Mouse (Mus musculus) heart, embryonic 13.5 days (tissue): ENCODE data around the gene Olfr187. TPM values are rescaled to one million over a fixed set of nuclear protein-coding genes. Genes with fewer than 3 reads are reported as not detected.
"Not testable (repeated sequence)": the region's sequence is repeated elsewhere in the genome, so short reads cannot be mapped to it uniquely, and the experiment has no call there.

Source experiments
- ATAC-seq: fragments of 200-750 bp; cut with Nextera tagmentation; 2 replicates; pipeline ENCODE4 v1.8.0; 2017; ENCODE audit warnings: moderate TSS enrichment; ENCODE audit not compliant: insufficient number of reproducible peaks, low FRiP score, low TSS enrichment; ENCODE audit errors: extremely low read depth
- H3K27ac ChIP-seq: fragments of 300-500 bp; sonication (generic); replicated peaks from 2 replicates; pipeline ENCODE4 v1.5.1; 2015; ENCODE audit warnings: moderate library complexity, mild to moderate bottlenecking, inconsistent platforms
- H3K27me3 ChIP-seq: fragments of 300-500 bp; sonication (generic); replicated peaks from 2 replicates; pipeline ENCODE4 v1.6.1; 2015; ENCODE audit warnings: mild to moderate bottlenecking, inconsistent platforms
- H3K36me3 ChIP-seq: fragments of 300-500 bp; sonication (generic); 2 replicates; pipeline ENCODE4 v1.6.1; 2015; ENCODE audit warnings: mild to moderate bottlenecking, inconsistent platforms
- H3K4me1 ChIP-seq: fragments of 300-500 bp; sonication (generic); 2 replicates; pipeline ENCODE4 v1.6.1; 2015; ENCODE audit warnings: inconsistent platforms
- H3K4me2 ChIP-seq: fragments of 300-500 bp; sonication (generic); 2 replicates; pipeline ENCODE4 v1.6.1; 2015; ENCODE audit warnings: inconsistent platforms, mild to moderate bottlenecking, moderate library complexity
- H3K4me3 ChIP-seq: fragments of 300-500 bp; sonication (generic); 2 replicates; pipeline ENCODE4 v1.5.1; 2015; ENCODE audit warnings: moderate library complexity, mild to moderate bottlenecking, inconsistent platforms
- H3K9ac ChIP-seq: fragments of 300-500 bp; sonication (generic); 2 replicates; pipeline ENCODE4 v1.6.1; 2015; ENCODE audit warnings: inconsistent platforms, mild to moderate bottlenecking, moderate library complexity
- H3K9me3 ChIP-seq: fragments of 300-500 bp; sonication (generic); 2 replicates; pipeline ENCODE4 v1.6.1; 2016; ENCODE audit warnings: inconsistent platforms
- WGBS: fragments of 180-500 bp; shearing (Covaris S2); methylation state at CpG from one replicate; pipeline ENCODE4 v1.1.7; 2015; ENCODE audit warnings: mixed read lengths; 5-methylcytosine and 5-hydroxymethylcytosine counted together
- polyA plus RNA-seq: library from polyadenylated mRNA; unstranded; fragments of >200 nt; fragmentation: Nextera tagmentation; extraction: Ambion mirVana; gene quantifications from 2 replicates; pipeline ENCODE4 v1.2.1, GENCODE M21; 2015

Gene Olfr187
- not detected in 2 replicates for polyA plus RNA-seq

GRCm38 (mm10) chr16:59039710-59040109 is at the start of gene Olfr187:
Olfr187 (minus strand) TSS chr16:59039767.
- Histone ChIP-seq H3K27ac (no peak within 1 kb of the TSS), H3K36me3 (no peaks in the 10 kb centered on the region), H3K4me3 (no peak within 1 kb of the TSS), H3K4me2 (no peak within 1 kb of the TSS), H3K9me3 (no peaks in the 10 kb centered on the region; the same call in 1 of the 2 replicates), H3K27me3 (no peaks in the 10 kb centered on the region), H3K9ac (no peak within 1 kb of the TSS), H3K4me1 (no peaks in the 10 kb centered on the region)
- no peak for ATAC-seq
- WGBS: 81% methylated on average over 7 of the region's 7 CpGs

- not testable (repeated sequence) for ATAC-seq, H3K4me1 ChIP-seq, H3K4me2 ChIP-seq, H3K4me3 ChIP-seq, H3K36me3 ChIP-seq, H3K27me3 ChIP-seq, H3K27ac ChIP-seq, H3K9me3 ChIP-seq, H3K9ac ChIP-seq
- 74% methylated on average over 2 of the region's 2 CpGs for WGBS
Measured at GRCm38 (mm10) chr16:59081113-59081512, 41.5 kb upstream of the Olfr187 start.

GRCm38 (mm10) chr16:59077905-59078304 is 38.3 kb upstream of the Olfr187 start, which contains the start of gene Olfr190:
Olfr190 (minus strand) TSS chr16:59078005.
- no peaks in the 10 kb centered on the region for H3K4me1 ChIP-seq
- no peaks in the 10 kb centered on the region for H3K36me3 ChIP-seq
- 72% methylated on average over 5 of the region's 5 CpGs for WGBS
- H3K27me3 ChIP-seq: no peaks in the 10 kb centered on the region
- no peak within 1 kb of the TSS for H3K4me2 ChIP-seq
- no peak within 1 kb of the TSS for H3K27ac ChIP-seq
- ATAC-seq: no peak
- H3K4me3 ChIP-seq: no peak within 1 kb of the TSS
- H3K9ac ChIP-seq: no peak within 1 kb of the TSS
- no peaks in the 10 kb centered on the region for H3K9me3 ChIP-seq

GRCm38 (mm10) chr16:59073520-59073919 is 34.0 kb upstream of the Olfr187 start:
- no peaks in the 10 kb centered on the region for H3K36me3 ChIP-seq
- no peak overlapping the region for H3K4me3 ChIP-seq
- ATAC-seq: no peak
- H3K9me3 ChIP-seq: no peaks in the 10 kb centered on the region
- H3K4me2 ChIP-seq: no peak overlapping the region
- H3K4me1 ChIP-seq: peaks cover 5% of the 10 kb centered on the region
- no peak overlapping the region for H3K27ac ChIP-seq
- H3K9ac ChIP-seq: no peak overlapping the region
- WGBS: 81% methylated on average over 1 of the region's 1 CpGs
- no peaks in the 10 kb centered on the region for H3K27me3 ChIP-seq

GRCm38 (mm10) chr16:59071755-59072154 is 32.2 kb upstream of the Olfr187 start:
- H3K27ac ChIP-seq: no peak overlapping the region
- H3K4me1 ChIP-seq: peaks cover 5% of the 10 kb centered on the region
- H3K4me2 ChIP-seq: no peak overlapping the region
- ATAC-seq: no peak
- no peaks in the 10 kb centered on the region for H3K27me3 ChIP-seq
- H3K9ac ChIP-seq: no peak overlapping the region
- no peak overlapping the region for H3K4me3 ChIP-seq
- H3K36me3 ChIP-seq: no peaks in the 10 kb centered on the region
- H3K9me3 ChIP-seq: no peaks in the 10 kb centered on the region

- H3K9me3 ChIP-seq, H3K4me1 ChIP-seq, H3K27me3 ChIP-seq, H3K9ac ChIP-seq, H3K4me2 ChIP-seq, H3K4me3 ChIP-seq, ATAC-seq, H3K36me3 ChIP-seq, H3K27ac ChIP-seq: not testable (repeated sequence)
- 33% methylated on average over 3 of the region's 3 CpGs for WGBS
Measured at GRCm38 (mm10) chr16:59062411-59062810, 22.8 kb upstream of the Olfr187 start.

GRCm38 (mm10) chr16:59049286-59049685 is 9.7 kb upstream of the Olfr187 start:
- H3K4me1 ChIP-seq, H3K27ac ChIP-seq, H3K4me2 ChIP-seq, H3K36me3 ChIP-seq, H3K4me3 ChIP-seq, H3K9ac ChIP-seq, H3K9me3 ChIP-seq, ATAC-seq, H3K27me3 ChIP-seq: not testable (repeated sequence)
- WGBS: 83% methylated on average over 2 of the region's 2 CpGs

- ATAC-seq: no peak
- no peaks in the 10 kb centered on the region for H3K36me3 ChIP-seq
- H3K9ac ChIP-seq: no peak overlapping the region
- H3K27me3 ChIP-seq: no peaks in the 10 kb centered on the region
- no peaks in the 10 kb centered on the region for H3K4me1 ChIP-seq
- no peak overlapping the region for H3K4me3 ChIP-seq
- H3K27ac ChIP-seq: no peak overlapping the region
- 67% methylated on average over 1 of the region's 1 CpGs for WGBS
- H3K4me2 ChIP-seq: no peak overlapping the region
- no peaks in the 10 kb centered on the region; the same call in 1 of the 2 replicates for H3K9me3 ChIP-seq
Measured at GRCm38 (mm10) chr16:59048860-59049259, 9.3 kb upstream of the Olfr187 start.

- no peaks in the 10 kb centered on the region for H3K4me1 ChIP-seq
- no peaks in the 10 kb centered on the region for H3K27me3 ChIP-seq
- no peaks in the 10 kb centered on the region; the same call in 1 of the 2 replicates for H3K9me3 ChIP-seq
- H3K9ac ChIP-seq: no peak overlapping the region
- ATAC-seq: no peak
- no peaks in the 10 kb centered on the region for H3K36me3 ChIP-seq
- WGBS: 44% methylated on average over 4 of the region's 4 CpGs
- no peak overlapping the region for H3K27ac ChIP-seq
- H3K4me3 ChIP-seq: no peak overlapping the region
- no peak overlapping the region for H3K4me2 ChIP-seq
Measured at GRCm38 (mm10) chr16:59047579-59047978, 8.0 kb upstream of the Olfr187 start.

GRCm38 (mm10) chr16:59045835-59046234 is 6.3 kb upstream of the Olfr187 start:
- WGBS: 69% methylated on average over 3 of the region's 3 CpGs

GRCm38 (mm10) chr16:59030191-59030590 is 9.4 kb downstream of the Olfr187 start, which contains the start of gene Olfr186:
Olfr186 (minus strand) TSS chr16:59030291.
- Histone ChIP-seq H3K9me3 (no peaks in the 10 kb centered on the region), H3K9ac (no peak within 1 kb of the TSS), H3K4me1 (no peaks in the 10 kb centered on the region), H3K4me3 (no peak within 1 kb of the TSS), H3K36me3 (no peaks in the 10 kb centered on the region), H3K4me2 (no peak within 1 kb of the TSS), H3K27me3 (no peaks in the 10 kb centered on the region), H3K27ac (no peak within 1 kb of the TSS)
- no peak for ATAC-seq
- WGBS: 81% methylated on average over 4 of the region's 4 CpGs

More at GRCm38 (mm10) chr16:59045835-59046234, 6.3 kb upstream of the Olfr187 start:
- no peaks in the 10 kb centered on the region for H3K36me3 ChIP-seq
- no peaks in the 10 kb centered on the region for H3K4me1 ChIP-seq
- no peaks in the 10 kb centered on the region for H3K27me3 ChIP-seq
- no peak overlapping the region for H3K27ac ChIP-seq
- H3K9ac ChIP-seq: no peak overlapping the region
- no peaks in the 10 kb centered on the region; the same call in 1 of the 2 replicates for H3K9me3 ChIP-seq
- no peak for ATAC-seq
- H3K4me2 ChIP-seq: no peak overlapping the region
- no peak overlapping the region for H3K4me3 ChIP-seq

GRCm38 (mm10) chr16:59013357-59014018 is 26.1 kb downstream of the Olfr187 start:
- no peak overlapping the region for H3K4me3 ChIP-seq
- ATAC-seq: no peak
- H3K4me1 ChIP-seq: no peaks in the 10 kb centered on the region
- no peak overlapping the region for H3K27ac ChIP-seq
- H3K9me3 ChIP-seq: 0 out of 2 replicates have a peak, but pooled peaks cover 5% of the 10 kb centered on the region
- 57% methylated on average over 2 of the region's 2 CpGs for WGBS
- no peak overlapping the region for H3K9ac ChIP-seq
- H3K36me3 ChIP-seq: no peaks in the 10 kb centered on the region
- no peaks in the 10 kb centered on the region for H3K27me3 ChIP-seq
- no peak overlapping the region for H3K4me2 ChIP-seq
